Mouse (Mus musculus) heart, embryonic 12.5 days (tissue): ENCODE results near the gene Ephx1. TPM values are rescaled to one million over a fixed set of nuclear protein-coding genes. Genes with fewer than 3 reads are reported as not detected.
"Not testable (repeated sequence)": the region's sequence is repeated elsewhere in the genome, so short reads cannot be mapped to it uniquely, and the experiment has no call there.

Experiments used
- ATAC-seq: fragments of 200-750 bp; cut with Nextera tagmentation; 2 replicates; pipeline ENCODE4 v1.8.0; 2017; ENCODE audit warnings: moderate TSS enrichment, moderate library complexity; ENCODE audit not compliant: insufficient number of reproducible peaks, low FRiP score
- H3K27ac ChIP-seq: fragments of 300-500 bp; sonication (generic); 2 replicates; pipeline ENCODE4 v1.5.1; 2016; ENCODE audit warnings: mild to moderate bottlenecking, moderate library complexity; ENCODE audit not compliant: poor library complexity, severe bottlenecking
- H3K27me3 ChIP-seq: fragments of 300-500 bp; sonication (generic); replicated peaks from 2 replicates; pipeline ENCODE4 v1.6.1; 2016; ENCODE audit warnings: mild to moderate bottlenecking, moderate library complexity
- H3K36me3 ChIP-seq: fragments of 300-500 bp; sonication (generic); 2 replicates; pipeline ENCODE4 v1.6.1; 2016; ENCODE audit warnings: mild to moderate bottlenecking, moderate library complexity
- H3K4me1 ChIP-seq: fragments of 300-500 bp; sonication (generic); replicated peaks from 2 replicates; pipeline ENCODE4 v1.6.1; 2016; ENCODE audit warnings: mild to moderate bottlenecking
- H3K4me2 ChIP-seq: fragments of 300-500 bp; sonication (generic); 2 replicates; pipeline ENCODE4 v1.6.1; 2016; ENCODE audit warnings: mild to moderate bottlenecking, moderate library complexity
- H3K4me3 ChIP-seq: fragments of 300-500 bp; sonication (generic); 2 replicates; pipeline ENCODE4 v1.5.1; 2016; ENCODE audit warnings: mild to moderate bottlenecking
- H3K9ac ChIP-seq: fragments of 300-500 bp; sonication (generic); 2 replicates; pipeline ENCODE4 v1.6.1; 2016; ENCODE audit warnings: mild to moderate bottlenecking, moderate library complexity
- H3K9me3 ChIP-seq: fragments of 300-500 bp; sonication (generic); replicated peaks from 2 replicates; pipeline ENCODE4 v1.6.1; 2016; ENCODE audit warnings: mild to moderate bottlenecking, moderate library complexity
- WGBS: fragments of 180-500 bp; shearing (Covaris S2); methylation state at CpG from one replicate; pipeline ENCODE4 v1.1.7; 2016; 5-methylcytosine and 5-hydroxymethylcytosine counted together
- polyA plus RNA-seq: library from polyadenylated mRNA; unstranded; fragments of >200 nt; fragmentation: Nextera tagmentation; extraction: Ambion mirVana; gene quantifications from 2 replicates; pipeline ENCODE4 v1.2.1, GENCODE M21; 2016

The Ephx1 gene
- polyA plus RNA-seq, 1 experiment from 2014 or later, result 5.1 TPM

GRCm38 (mm10) chr1:181001217-181001616 lies 19.5 kb downstream of the Ephx1 start:
- no peak overlapping the region for H3K27ac ChIP-seq
- H3K4me3 ChIP-seq, result no peak overlapping the region
- WGBS, result 71% methylated on average over 3 of the region's 3 CpGs
- H3K36me3 ChIP-seq, result no peaks in the 10 kb centered on the region
- H3K4me2 ChIP-seq, result no peak overlapping the region
- H3K4me1 ChIP-seq, result 0 out of 2 replicates have a peak, but pooled peaks cover 8% of the 10 kb centered on the region
- H3K9ac ChIP-seq, result no peak overlapping the region
- no peaks in the 10 kb centered on the region for H3K27me3 ChIP-seq
- no peaks in the 10 kb centered on the region for H3K9me3 ChIP-seq
- no peak for ATAC-seq

GRCm38 (mm10) chr1:181000501-181001092 lies 20.1 kb downstream of the Ephx1 start:
- ATAC-seq, result no peak
- Histone ChIP-seq H3K36me3 (no peaks in the 10 kb centered on the region), H3K9me3 (no peaks in the 10 kb centered on the region), H3K4me1 (0 out of 2 replicates have a peak, but pooled peaks cover 8% of the 10 kb centered on the region), H3K4me3 (no peak overlapping the region), H3K27me3 (no peaks in the 10 kb centered on the region), H3K27ac (no peak overlapping the region), H3K9ac (no peak overlapping the region), H3K4me2 (no peak overlapping the region)
- WGBS, result 47% methylated on average over 10 of the region's 10 CpGs

GRCm38 (mm10) chr1:180992142-180992541 lies 28.6 kb downstream of the Ephx1 start:
- ATAC-seq, result no peak
- Histone ChIP-seq H3K4me1 (no peaks in the 10 kb centered on the region), H3K4me2 (no peak overlapping the region), H3K27ac (no peak overlapping the region), H3K4me3 (no peak overlapping the region), H3K36me3 (no peaks in the 10 kb centered on the region), H3K9me3 (no peaks in the 10 kb centered on the region), H3K27me3 (peaks cover 17% of the 10 kb centered on the region; the same call in 1 of the 2 replicates), H3K9ac (no peak overlapping the region)
- WGBS, result 41% methylated on average over 3 of the region's 3 CpGs

GRCm38 (mm10) chr1:180990671-180991070 lies 30.0 kb downstream of the Ephx1 start:
- Histone ChIP-seq H3K36me3 (no peaks in the 10 kb centered on the region), H3K4me3 (no peak overlapping the region), H3K27ac (no peak overlapping the region), H3K9me3 (no peaks in the 10 kb centered on the region), H3K4me1 (no peaks in the 10 kb centered on the region), H3K4me2 (no peak overlapping the region), H3K27me3 (peaks cover 17% of the 10 kb centered on the region; the same call in 1 of the 2 replicates), H3K9ac (no peak overlapping the region)
- 57% methylated on average over 3 of the region's 3 CpGs for WGBS
- ATAC-seq, result no peak

GRCm38 (mm10) chr1:180987759-180988158 lies 32.9 kb downstream of the Ephx1 start:
- Histone ChIP-seq H3K4me1 (no peaks in the 10 kb centered on the region), H3K27ac (no peak overlapping the region), H3K4me3 (no peak overlapping the region), H3K4me2 (peak overlapping the region; percentile 37), H3K36me3 (no peaks in the 10 kb centered on the region), H3K9ac (no peak overlapping the region), H3K9me3 (no peaks in the 10 kb centered on the region), H3K27me3 (peaks cover 9% of the 10 kb centered on the region)
- WGBS, result under 1% methylated on average over 9 of the region's 9 CpGs
- ATAC-seq, result no peak

- H3K27ac ChIP-seq, result no peak overlapping the region
- no peak overlapping the region for H3K9ac ChIP-seq
- 86% methylated on average over 8 of the region's 8 CpGs for WGBS
- no peaks in the 10 kb centered on the region for H3K36me3 ChIP-seq
- H3K27me3 ChIP-seq, result peaks cover 9% of the 10 kb centered on the region
- no peak overlapping the region for H3K4me3 ChIP-seq
- H3K4me1 ChIP-seq, result no peaks in the 10 kb centered on the region
- no peak overlapping the region for H3K4me2 ChIP-seq
- H3K9me3 ChIP-seq, result no peaks in the 10 kb centered on the region
- ATAC-seq, result no peak
Measured at GRCm38 (mm10) chr1:180986701-180987100, 34.0 kb downstream of the Ephx1 start.

GRCm38 (mm10) chr1:180981298-180982046 lies 39.2 kb downstream of the Ephx1 start:
- H3K4me1 ChIP-seq, H3K4me2 ChIP-seq, H3K36me3 ChIP-seq, H3K4me3 ChIP-seq, H3K27me3 ChIP-seq, H3K9ac ChIP-seq, H3K9me3 ChIP-seq, H3K27ac ChIP-seq: not testable (repeated sequence)
- 77% methylated on average over 7 of the region's 7 CpGs for WGBS
- peak; percentile 91 for ATAC-seq

- WGBS, result 52% methylated on average over 2 of the region's 2 CpGs
- Histone ChIP-seq H3K27me3 (no peaks in the 10 kb centered on the region; the same call in 1 of the 2 replicates), H3K4me2 (no peak overlapping the region), H3K9ac (no peak overlapping the region), H3K36me3 (no peaks in the 10 kb centered on the region), H3K4me3 (no peak overlapping the region), H3K27ac (no peak overlapping the region), H3K4me1 (no peaks in the 10 kb centered on the region), H3K9me3 (no peaks in the 10 kb centered on the region)
- no peak for ATAC-seq
Measured at GRCm38 (mm10) chr1:180980464-180980863, 40.2 kb downstream of the Ephx1 start.

- ATAC-seq, result no peak
- H3K36me3 ChIP-seq, result no peaks in the 10 kb centered on the region
- no peak overlapping the region for H3K9ac ChIP-seq
- H3K27ac ChIP-seq, result no peak overlapping the region
- H3K4me2 ChIP-seq, result no peak overlapping the region
- H3K27me3 ChIP-seq, result no peaks in the 10 kb centered on the region; the same call in 1 of the 2 replicates
- no peak overlapping the region for H3K4me3 ChIP-seq
- 78% methylated on average over 24 of the region's 24 CpGs for WGBS
- H3K9me3 ChIP-seq, result no peaks in the 10 kb centered on the region
- H3K4me1 ChIP-seq, result no peaks in the 10 kb centered on the region
Measured at GRCm38 (mm10) chr1:180979484-180980251, 41.0 kb downstream of the Ephx1 start.

GRCm38 (mm10) chr1:180976110-180976679 lies 44.5 kb downstream of the Ephx1 start:
- Histone ChIP-seq H3K4me2 (no peak overlapping the region), H3K27me3 (no peaks in the 10 kb centered on the region), H3K9me3 (no peaks in the 10 kb centered on the region), H3K27ac (no peak overlapping the region), H3K4me1 (no peaks in the 10 kb centered on the region), H3K9ac (no peak overlapping the region), H3K4me3 (no peak overlapping the region), H3K36me3 (peaks cover 19% of the 10 kb centered on the region)
- ATAC-seq, result no peak
- WGBS, result 67% methylated on average over 4 of the region's 4 CpGs
